Mouse (Mus musculus) intestine, embryonic 16.5 days (tissue): ENCODE data around the gene Dgcr2. TPM values are rescaled to one million over a fixed set of nuclear protein-coding genes. Genes with fewer than 3 reads are reported as not detected.
A peak's percentile ranks its signal among the peaks of the same experiment; 100 is the strongest.

Experiments
- ATAC-seq: fragments of 200-750 bp; cut with Nextera tagmentation; 2 replicates; pipeline ENCODE4 v1.8.0; 2017; ENCODE audit warnings: moderate TSS enrichment, moderate library complexity
- H3K27ac ChIP-seq: fragments of 300-500 bp; sonication (generic); 2 replicates; pipeline ENCODE4 v1.5.1; 2014; ENCODE audit warnings: mild to moderate bottlenecking, low read length
- H3K27me3 ChIP-seq: fragments of 300-500 bp; sonication (generic); replicated peaks from 2 replicates; pipeline ENCODE4 v1.6.1; 2014; ENCODE audit warnings: low read length, control low read depth, mixed read lengths; ENCODE audit not compliant: control insufficient read depth, insufficient read depth
- H3K36me3 ChIP-seq: fragments of 300-500 bp; sonication (generic); 2 replicates; pipeline ENCODE4 v1.6.1; 2014; ENCODE audit warnings: low read length, control low read depth; ENCODE audit not compliant: control insufficient read depth, insufficient read depth
- H3K4me1 ChIP-seq: fragments of 300-500 bp; sonication (generic); 2 replicates; pipeline ENCODE4 v1.6.1; 2014; ENCODE audit warnings: low read length, control low read depth, mixed read lengths; ENCODE audit not compliant: control insufficient read depth, insufficient read depth
- H3K4me2 ChIP-seq: fragments of 300-500 bp; sonication (generic); 2 replicates; pipeline ENCODE4 v1.6.1; 2014; ENCODE audit warnings: low read depth, low read length, control low read depth
- H3K4me3 ChIP-seq: fragments of 300-500 bp; sonication (generic); 2 replicates; pipeline ENCODE4 v1.5.1; 2014; ENCODE audit warnings: mild to moderate bottlenecking, low read length
- H3K9ac ChIP-seq: fragments of 300-500 bp; sonication (generic); 2 replicates; pipeline ENCODE4 v1.6.1; 2014; ENCODE audit warnings: low read depth, low read length
- H3K9me3 ChIP-seq: fragments of 300-500 bp; sonication (generic); 2 replicates; pipeline ENCODE4 v1.6.1; 2016; ENCODE audit warnings: low read length, control low read depth; ENCODE audit not compliant: control insufficient read depth
- whole genome bisulfite sequencing: fragments of 180-500 bp; shearing (Covaris S2); extraction: QIAGEN DNeasy Blood & Tissue Kit; methylation state at CpG from one replicate; pipeline ENCODE4 v1.1.7; 2014; 5-methylcytosine and 5-hydroxymethylcytosine counted together
- polyA plus RNA-seq: library from polyadenylated mRNA; unstranded; fragments of >200 nt; fragmentation: Nextera tagmentation; extraction: Ambion mirVana; gene quantifications from 2 replicates; pipeline ENCODE4 v1.2.1, GENCODE M21; 2015

Dgcr2 gene
- polyA plus RNA-seq, 1 experiment from 2014 or later: 65.4 TPM

DNA sequence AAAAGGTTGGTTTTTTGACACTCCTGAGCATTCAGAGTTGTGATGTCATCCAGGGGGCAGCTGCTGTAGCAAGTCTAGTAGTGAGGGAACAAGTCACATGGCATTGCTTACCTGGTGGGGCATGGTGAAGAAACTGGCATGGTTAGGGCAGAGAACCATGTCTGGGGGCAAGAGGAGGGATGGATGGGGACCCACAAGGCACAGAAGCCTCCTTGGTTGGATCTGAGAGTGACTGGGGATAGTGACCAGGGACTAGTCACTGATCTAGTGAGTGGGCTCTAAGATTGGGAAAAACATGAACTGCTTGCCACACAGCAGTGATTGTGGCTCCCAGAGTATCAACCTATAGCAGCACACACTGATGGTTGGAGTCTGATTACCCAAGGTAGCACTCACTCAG, 98.8 kb downstream of the Dgcr2 start:
- no peak overlapping the region for H3K9ac ChIP-seq
- H3K36me3 ChIP-seq: peaks cover 5% of the 10 kb centered on the region; the same call in 1 of the 2 replicates
- no peak overlapping the region for H3K4me3 ChIP-seq
- H3K4me2 ChIP-seq: no peak overlapping the region
- H3K27ac ChIP-seq: no peak overlapping the region
- no peaks in the 10 kb centered on the region for H3K9me3 ChIP-seq
- H3K4me1 ChIP-seq: peaks cover 58% of the 10 kb centered on the region
- no peak for ATAC-seq
- H3K27me3 ChIP-seq: peaks cover 46% of the 10 kb centered on the region

DNA sequence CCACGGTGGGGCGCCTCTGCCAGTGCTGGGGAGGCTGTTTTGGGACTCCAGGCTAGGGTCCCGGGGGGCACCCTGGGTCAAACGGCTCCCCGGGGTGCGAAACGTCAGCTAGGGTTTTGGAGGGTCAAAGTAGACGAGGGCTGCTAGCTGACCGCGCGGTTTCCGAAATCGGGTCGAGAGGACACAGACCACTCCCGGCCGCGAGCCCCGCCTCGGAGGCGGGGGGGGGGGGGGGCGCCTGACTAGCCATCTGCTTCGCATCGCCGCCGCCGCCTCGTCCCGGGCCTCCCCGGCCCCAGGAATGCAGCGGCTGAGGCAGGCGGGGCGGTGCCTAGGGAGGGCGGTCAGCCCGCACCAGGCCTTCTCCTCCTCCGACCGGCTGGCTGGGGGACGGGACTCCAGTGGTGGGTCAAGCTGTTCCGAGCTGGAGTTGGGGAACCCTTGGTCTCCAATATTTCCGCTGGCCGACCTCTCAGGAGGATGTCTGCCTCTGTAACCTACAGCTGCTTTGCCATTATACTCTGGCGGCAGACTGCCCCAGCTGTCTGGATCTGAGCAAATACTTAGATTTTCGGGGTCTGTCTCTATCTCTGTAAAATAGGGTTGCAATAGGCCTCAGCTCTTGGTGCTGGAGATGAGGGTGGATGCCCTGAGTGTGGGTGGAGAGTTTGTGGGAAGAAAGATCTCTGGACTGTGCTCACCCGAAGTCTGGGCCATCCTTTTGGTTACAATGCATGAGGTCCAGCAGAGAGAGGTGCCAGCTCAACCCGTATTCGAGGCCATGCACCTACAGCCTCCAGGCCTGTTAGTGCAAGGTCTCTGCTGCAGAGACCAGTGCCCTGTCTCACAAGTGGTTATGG, 99.8 kb downstream of the Dgcr2 start:
- peaks cover 47% of the 10 kb centered on the region for H3K4me1 ChIP-seq
- peak overlapping the region; percentile 71 for H3K4me3 ChIP-seq
- peak overlapping the region; percentile 94 for H3K27ac ChIP-seq
- H3K36me3 ChIP-seq: peaks cover 5% of the 10 kb centered on the region; the same call in 1 of the 2 replicates
- peak overlapping the region; percentile 89 for H3K4me2 ChIP-seq
- H3K9me3 ChIP-seq: no peaks in the 10 kb centered on the region
- H3K27me3 ChIP-seq: peaks cover 38% of the 10 kb centered on the region
- peak overlapping the region; percentile 85 for H3K9ac ChIP-seq
- ATAC-seq: peak; percentile 74
- WGBS: 5% methylated on average over 33 of the region's 45 CpGs

DNA sequence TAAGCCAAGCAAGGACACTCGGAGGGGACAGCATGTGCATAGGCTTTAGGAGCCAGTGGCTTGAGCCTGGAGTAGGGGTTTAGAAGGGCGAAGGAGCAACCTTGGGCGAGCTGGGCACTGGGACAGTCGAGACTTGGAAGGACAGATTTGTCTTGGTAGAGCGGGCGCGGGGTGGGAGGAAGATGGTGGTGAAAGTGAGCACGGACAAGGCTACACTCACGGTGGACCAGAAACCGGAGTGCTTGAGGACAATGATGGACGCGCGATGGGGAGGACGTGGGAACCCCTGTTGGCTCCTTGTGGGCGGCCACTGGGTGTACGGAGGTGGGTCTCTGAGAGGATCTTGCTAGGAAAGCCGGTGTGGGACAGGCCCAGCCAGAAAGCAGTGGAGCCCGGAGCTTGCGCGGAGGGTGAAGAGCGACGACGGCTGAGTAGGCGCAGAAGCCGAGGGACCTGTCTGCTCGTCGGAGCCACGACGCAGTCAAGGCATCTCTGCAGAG, 100.5 kb downstream of the Dgcr2 start:
- H3K4me1 ChIP-seq: peaks cover 40% of the 10 kb centered on the region
- WGBS: 5% methylated on average over 29 of the region's 29 CpGs
- peaks cover 32% of the 10 kb centered on the region for H3K27me3 ChIP-seq
- H3K4me2 ChIP-seq: peak overlapping the region; percentile 89
- H3K4me3 ChIP-seq: peak overlapping the region; percentile 71
- H3K27ac ChIP-seq: peak overlapping the region; percentile 94
- peak overlapping the region; percentile 85 for H3K9ac ChIP-seq
- ATAC-seq: peak; percentile 23; the same call in 1 of the 2 replicates
- no peaks in the 10 kb centered on the region for H3K9me3 ChIP-seq
- H3K36me3 ChIP-seq: no peaks in the 10 kb centered on the region; the same call in 1 of the 2 replicates

DNA sequence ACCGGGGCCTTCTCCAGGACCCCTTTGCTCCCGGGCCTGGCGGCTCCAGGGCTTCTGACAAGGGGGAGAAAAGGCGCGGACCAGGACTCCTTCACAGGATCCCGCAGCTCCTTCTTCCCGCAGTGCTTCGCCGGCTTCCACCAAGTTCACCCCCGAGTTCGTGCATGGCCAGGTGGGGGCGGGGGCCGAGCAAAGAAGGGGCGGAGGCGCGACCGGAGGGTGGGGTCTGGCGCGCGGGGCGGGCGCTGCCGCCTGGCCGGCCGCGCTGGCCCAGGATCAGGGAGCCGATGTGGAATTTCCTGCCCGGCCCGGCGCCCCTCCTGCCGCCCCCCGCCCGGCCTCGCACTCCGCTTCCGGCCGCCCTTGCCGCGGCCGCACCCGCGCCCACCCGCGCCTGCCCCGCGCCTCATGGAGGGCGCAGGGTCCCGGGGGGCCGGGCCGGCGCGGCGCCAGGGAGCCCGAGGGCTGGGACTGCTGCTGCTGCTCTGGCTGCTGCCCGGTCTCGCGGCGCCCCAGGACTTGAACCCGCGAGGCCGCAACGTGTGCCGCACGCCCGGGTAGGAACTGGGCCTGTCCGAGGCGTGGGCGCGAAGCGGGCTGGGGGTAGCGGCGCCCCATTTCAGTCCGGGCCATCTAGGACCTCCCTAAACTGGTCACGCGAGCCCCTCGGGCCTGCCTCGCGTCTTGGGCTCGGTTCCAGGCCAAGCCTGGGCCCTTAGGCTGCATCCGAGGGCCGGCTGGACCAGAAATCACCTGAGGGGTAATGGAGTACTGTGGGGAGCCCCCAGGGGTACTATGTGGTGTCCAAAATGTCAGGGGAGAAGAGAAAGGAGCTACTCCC, 101.2 kb downstream of the Dgcr2 start, which contains the start of gene Scarf2:
TSS of gene Scarf2 (plus strand) at position 312 of the 841 bp plus-strand sequence.
- ATAC-seq: peak; percentile 64
- WGBS: 2% methylated on average over 74 of the region's 81 CpGs
- Histone ChIP-seq H3K27me3 (peaks cover 26% of the 10 kb centered on the region), H3K4me2 (peak within 1 kb of the TSS; percentile 89), H3K27ac (peak within 1 kb of the TSS; percentile 94), H3K4me1 (peaks cover 34% of the 10 kb centered on the region), H3K4me3 (peak within 1 kb of the TSS; percentile 71), H3K36me3 (no peaks in the 10 kb centered on the region), H3K9me3 (no peaks in the 10 kb centered on the region), H3K9ac (peak within 1 kb of the TSS; percentile 85)

DNA sequence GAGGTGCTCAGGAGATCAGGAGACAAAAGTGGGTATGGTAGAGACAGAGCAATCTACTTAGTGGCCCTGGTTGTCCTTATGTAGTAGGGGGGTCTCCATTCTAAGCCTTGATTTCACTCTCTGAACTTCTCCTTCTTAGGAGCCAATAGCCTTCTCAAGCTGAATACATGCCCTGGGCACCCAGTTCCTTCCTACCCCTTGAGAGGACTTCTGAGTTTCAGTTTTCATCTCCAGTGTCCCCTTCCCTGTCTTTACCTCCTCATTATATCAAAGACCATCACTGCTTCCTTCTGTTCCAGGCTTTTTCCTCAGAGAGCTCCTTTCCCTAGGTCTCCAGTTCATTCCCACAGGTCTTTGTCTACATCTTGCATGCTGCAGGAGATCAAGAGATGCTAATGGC, 101.8 kb downstream of the Dgcr2 start:
- Histone ChIP-seq H3K9me3 (no peaks in the 10 kb centered on the region), H3K4me3 (peak overlapping the region; percentile 71), H3K4me2 (peak overlapping the region; percentile 89), H3K4me1 (peaks cover 31% of the 10 kb centered on the region), H3K27ac (peak overlapping the region; percentile 94), H3K27me3 (peaks cover 21% of the 10 kb centered on the region), H3K36me3 (no peaks in the 10 kb centered on the region), H3K9ac (peak overlapping the region; percentile 85)
- no peak for ATAC-seq

DNA sequence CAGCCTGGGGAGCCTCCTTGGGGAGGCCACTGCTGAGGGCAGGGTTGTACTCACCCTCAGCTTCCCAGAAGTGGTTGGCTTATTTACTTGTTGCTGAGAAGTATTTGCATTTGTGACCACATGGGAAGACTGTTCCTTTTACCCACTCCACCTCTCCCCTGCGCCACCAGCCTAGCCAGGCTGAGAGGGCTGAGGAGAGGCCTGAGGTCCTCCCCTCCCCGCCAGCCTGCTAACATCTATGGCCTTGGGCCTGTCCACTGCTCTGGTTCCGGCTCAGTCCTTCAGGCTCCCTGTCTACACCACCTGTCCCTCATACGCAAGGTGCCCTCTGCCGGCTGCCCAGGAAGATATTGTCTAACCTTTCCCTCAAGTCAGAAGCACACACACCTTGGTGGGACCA, 102.7 kb downstream of the Dgcr2 start:
- Histone ChIP-seq H3K36me3 (no peaks in the 10 kb centered on the region), H3K4me3 (no peak overlapping the region), H3K4me1 (peaks cover 26% of the 10 kb centered on the region), H3K27me3 (peaks cover 18% of the 10 kb centered on the region), H3K9me3 (no peaks in the 10 kb centered on the region), H3K27ac (no peak overlapping the region), H3K4me2 (no peak overlapping the region), H3K9ac (no peak overlapping the region)
- WGBS: 67% methylated on average over 5 of the region's 5 CpGs
- no peak for ATAC-seq

DNA sequence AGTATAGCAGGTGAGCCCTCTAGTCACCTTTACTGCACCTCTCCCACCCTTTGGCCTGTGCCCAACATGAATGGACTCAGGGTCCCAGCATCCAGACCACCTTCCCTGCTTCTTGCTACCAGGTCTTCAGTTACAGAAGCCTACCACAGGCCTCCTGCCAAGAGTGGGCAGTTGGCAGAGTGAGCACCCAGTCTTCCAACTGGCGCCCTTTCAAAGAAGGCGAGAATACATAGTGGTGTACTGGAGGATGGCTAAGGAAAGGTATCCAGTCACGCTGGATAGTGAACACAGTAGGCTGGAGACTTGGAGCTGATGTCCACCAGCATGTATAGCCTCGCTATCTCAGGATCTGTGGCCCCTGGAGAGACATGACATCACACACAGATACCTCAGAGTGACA, 104.3 kb downstream of the Dgcr2 start:
- WGBS: 90% methylated on average over 4 of the region's 4 CpGs

DNA sequence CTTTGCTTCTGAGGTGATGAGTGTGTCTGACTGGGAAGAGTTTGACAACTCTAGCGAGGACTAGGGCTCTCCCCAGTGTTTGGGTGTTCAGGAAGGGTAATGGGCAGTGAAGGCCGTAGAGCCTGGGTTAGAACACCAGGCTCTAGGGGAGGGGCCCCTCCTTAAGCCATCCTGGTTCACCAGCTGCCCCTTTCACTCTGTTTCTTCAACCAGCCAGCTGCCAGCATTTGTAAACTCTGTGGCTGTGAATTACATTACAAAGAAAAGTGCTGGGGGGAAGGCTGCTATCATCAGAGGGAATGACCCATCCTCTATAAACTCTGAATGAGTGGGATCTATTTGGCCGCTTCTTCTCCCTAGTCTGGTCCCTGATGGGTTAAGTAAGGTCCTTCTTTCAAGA, 105.6 kb downstream of the Dgcr2 start:
- H3K9me3 ChIP-seq: no peaks in the 10 kb centered on the region
- peaks cover 7% of the 10 kb centered on the region for H3K27me3 ChIP-seq
- no peak overlapping the region for H3K4me3 ChIP-seq
- no peak overlapping the region for H3K27ac ChIP-seq
- H3K9ac ChIP-seq: no peak overlapping the region
- H3K4me1 ChIP-seq: peaks cover 10% of the 10 kb centered on the region
- ATAC-seq: no peak
- H3K4me2 ChIP-seq: no peak overlapping the region
- 69% methylated on average over 3 of the region's 3 CpGs for WGBS
- H3K36me3 ChIP-seq: no peaks in the 10 kb centered on the region

More for the DNA sequence above, 104.3 kb downstream of the Dgcr2 start:
- no peak for ATAC-seq
- H3K4me1 ChIP-seq: peaks cover 14% of the 10 kb centered on the region
- no peak overlapping the region for H3K9ac ChIP-seq
- no peaks in the 10 kb centered on the region for H3K36me3 ChIP-seq
- no peak overlapping the region for H3K4me2 ChIP-seq
- no peaks in the 10 kb centered on the region for H3K9me3 ChIP-seq
- H3K27ac ChIP-seq: no peak overlapping the region
- no peak overlapping the region for H3K4me3 ChIP-seq
- peaks cover 12% of the 10 kb centered on the region for H3K27me3 ChIP-seq
